Mouse (Mus musculus): ENCODE data around the gene Hmox2.
"Not testable (repeated sequence)": the region's sequence is repeated elsewhere in the genome, so short reads cannot be mapped to it uniquely, and the experiment has no call there.

DNA sequence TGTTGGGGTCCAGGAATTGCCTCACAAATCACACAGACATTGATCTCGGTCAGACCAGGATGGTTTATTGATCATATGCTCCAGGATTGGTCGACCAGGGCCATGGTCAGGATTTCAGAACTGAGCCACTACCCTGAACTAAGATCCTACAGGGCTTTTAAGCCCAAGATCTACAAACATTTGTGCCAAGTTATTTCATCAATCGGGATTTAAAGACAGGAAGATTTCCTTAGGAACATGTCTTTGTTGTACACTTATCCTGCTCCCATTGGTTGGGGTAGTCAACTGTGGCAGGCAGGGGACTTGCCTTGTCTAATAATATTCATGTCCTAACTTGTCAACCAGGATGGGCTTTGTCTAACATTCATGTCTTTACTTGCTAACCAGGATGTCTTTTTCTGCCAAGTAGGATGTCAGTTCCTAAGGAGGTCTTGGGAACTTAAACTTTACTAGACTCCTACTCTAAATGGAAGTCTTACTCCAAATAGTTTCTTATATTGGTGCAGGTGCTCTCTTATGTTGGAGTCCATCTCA is 45.2 kb upstream of the Hmox2 start:
- not testable (repeated sequence) for TF ChIP-seq CTCF (IDR thresholded peaks at IDR 0.05; ENCODE audit: control insufficient read depth, insufficient read depth, insufficient read length); MAX (IDR thresholded peaks at IDR 0.05); FOSL1 (IDR thresholded peaks at IDR 0.05; ENCODE audit: insufficient read depth, low read length, poor library complexity, severe bottlenecking); MYOG (IDR thresholded peaks at IDR 0.05; ENCODE audit: control insufficient read depth, extremely low read depth, insufficient read length); USF1 (IDR thresholded peaks at IDR 0.05; ENCODE audit: low read depth); MYOD1 (IDR thresholded peaks at IDR 0.05; ENCODE audit: control insufficient read depth, insufficient read length, low read depth)
